18 mouse cellular contexts compared by ENCODE assay signal in genomic region chr6:109167439-109167838, GRCm38 (mm10).
A peak's percentile ranks its signal among the peaks of the same experiment; 100 is the strongest.
DNase-seq lines count a peak whose midpoint lies in the region; ATAC-seq and TF ChIP-seq lines count a peak whose summit lies in the region.
"Had no signal": no experiment of that assay in that cellular context is flagged by ENCODE, and none has a peak within 500 bp of the region (broad histone marks: within the 10 kb centered on the region; RNA-seq: fewer than 3 reads in every experiment).

No protein-coding gene starts in this region.

- no peak overlapping the region for H3K9ac ChIP-seq in forebrain, embryonic 15.5 days (replicated peaks)
- no peak overlapping the region for H3K9ac ChIP-seq in forebrain, postnatal 0 days
- H3K9ac ChIP-seq: heart, embryonic 13.5 days; hindbrain, embryonic 12.5 days had no signal

- DNase-seq in forebrain, embryonic 10.5 days (ENCODE audit: extremely low spot score, low spot score), result no peak
- peak; percentile 33 for DNase-seq in brain, adult 2 months (ENCODE audit: low read depth, low spot score)
- peak; percentile 73 for DNase-seq in brain, embryonic 14.5 days (ENCODE audit: low read depth)
- peak; percentile 75 for DNase-seq in forebrain, postnatal 0 days
- DNase-seq in urinary bladder, postnatal 10 days (ENCODE audit: low spot score), result no peak
- DNase-seq: adrenal gland, adult 2 months; adrenal gland, postnatal 36 days; cerebellum, adult 18-20 months; cerebellum, adult 9-11 months; cerebellum, postnatal 36 days; gastrocnemius, postnatal 36 days; heart, adult 11 months; heart, postnatal 36 days; kidney, adult 2 months had no signal

- WGBS in forebrain, embryonic 15.5 days, result 51% methylated on average over 5 of the region's 5 CpGs
- WGBS in forebrain, embryonic 10.5 days, result 91% methylated on average over 4 of the region's 5 CpGs
- WGBS in forebrain, postnatal 0 days, result 52% methylated on average over 5 of the region's 5 CpGs

- no peak for TF ChIP-seq CTCF in brain, embryonic 14.5 days (IDR thresholded peaks at IDR 0.05; ENCODE audit: borderline replicate concordance, extremely low read depth, insufficient read depth, insufficient read length)
- no peak for TF ChIP-seq CTCF in forebrain, postnatal 0 days (IDR thresholded peaks at IDR 0.05; ENCODE audit: low read depth)

- no peak overlapping the region for H3K4me2 ChIP-seq in forebrain, embryonic 15.5 days (replicated peaks)
- no peak overlapping the region for H3K4me2 ChIP-seq in forebrain, postnatal 0 days (ENCODE audit: low read depth)
- H3K4me2 ChIP-seq: heart, embryonic 13.5 days; hindbrain, embryonic 12.5 days had no signal

- ATAC-seq in forebrain, embryonic 15.5 days (replicated peaks), result peak; percentile 86
- peak; percentile 77; the same call in 1 of the 2 replicates for ATAC-seq in forebrain, postnatal 0 days
- ATAC-seq: hindbrain, embryonic 16.5 days had no signal

- H3K27ac ChIP-seq in forebrain, embryonic 15.5 days (replicated peaks), result no peak overlapping the region
- H3K27ac ChIP-seq in forebrain, embryonic 10.5 days, result no peak overlapping the region
- no peak overlapping the region for H3K27ac ChIP-seq in forebrain, postnatal 0 days (ENCODE audit: low read depth, low read length)
- H3K27ac ChIP-seq: heart, embryonic 13.5 days; hindbrain, embryonic 12.5 days had no signal

- no peaks in the 10 kb centered on the region for H3K36me3 ChIP-seq in forebrain, embryonic 15.5 days
- no peaks in the 10 kb centered on the region for H3K36me3 ChIP-seq in forebrain, embryonic 10.5 days (replicated peaks)
- H3K36me3 ChIP-seq in forebrain, postnatal 0 days (ENCODE audit: insufficient read depth), result no peaks in the 10 kb centered on the region
- H3K36me3 ChIP-seq: heart, embryonic 13.5 days; hindbrain, embryonic 12.5 days had no signal

- H3K4me1 ChIP-seq in forebrain, embryonic 15.5 days, result peaks cover 5% of the 10 kb centered on the region; the same call in 1 of the 2 replicates
- peaks cover 5% of the 10 kb centered on the region; the same call in 1 of the 2 replicates for H3K4me1 ChIP-seq in forebrain, embryonic 10.5 days
- no peaks in the 10 kb centered on the region for H3K4me1 ChIP-seq in forebrain, postnatal 0 days (ENCODE audit: insufficient read depth)
- H3K4me1 ChIP-seq: heart, embryonic 13.5 days; hindbrain, embryonic 12.5 days had no signal

- H3K4me3 ChIP-seq in forebrain, embryonic 15.5 days, result no peak overlapping the region
- no peak overlapping the region for H3K4me3 ChIP-seq in forebrain, embryonic 10.5 days
- H3K4me3 ChIP-seq in forebrain, postnatal 0 days (ENCODE audit: low read depth, low read length), result no peak overlapping the region
- H3K4me3 ChIP-seq: heart, embryonic 13.5 days; hindbrain, embryonic 12.5 days had no signal

- H3K27me3 ChIP-seq in forebrain, embryonic 15.5 days, result no peaks in the 10 kb centered on the region
- H3K27me3 ChIP-seq in forebrain, embryonic 10.5 days (ENCODE audit: poor library complexity, severe bottlenecking), result no peaks in the 10 kb centered on the region
- no peaks in the 10 kb centered on the region for H3K27me3 ChIP-seq in forebrain, postnatal 0 days (ENCODE audit: insufficient read depth, low read length)
- H3K27me3 ChIP-seq: heart, embryonic 13.5 days; hindbrain, embryonic 12.5 days had no signal

- no peak for TF ChIP-seq POLR2A in brain, embryonic 14.5 days (IDR thresholded peaks at IDR 0.05; ENCODE audit: borderline replicate concordance, extremely low read depth, insufficient read depth, insufficient read length, poor library complexity, severe bottlenecking)

- H3K9me3 ChIP-seq in forebrain, embryonic 15.5 days, result no peaks in the 10 kb centered on the region
- H3K9me3 ChIP-seq in forebrain, embryonic 10.5 days, result no peaks in the 10 kb centered on the region
- no peaks in the 10 kb centered on the region for H3K9me3 ChIP-seq in forebrain, postnatal 0 days (ENCODE audit: low read length)
- H3K9me3 ChIP-seq: heart, embryonic 13.5 days; hindbrain, embryonic 12.5 days had no signal

Comparison
In these comparisons a context has a peak if more than half of its experiments do, and no peak if none do; other contexts are left out.
1. DNase-seq: peak in brain, adult 2 months (single experiment), brain, embryonic 14.5 days (single experiment) and forebrain, postnatal 0 days (single experiment); none in forebrain, embryonic 10.5 days (single experiment) and urinary bladder, postnatal 10 days (single experiment).